Mouse (Mus musculus) MEL (cell line): ENCODE results near the gene 6030458C11Rik. TPM values are rescaled to one million over a fixed set of nuclear protein-coding genes. Genes with fewer than 3 reads are reported as not detected.

Experiments used
- DNase-seq: peaks from one replicate; pipeline ENCODE4 v3.0.0; 2011; ENCODE audit warnings: low read depth, low spot score
- H3K27ac ChIP-seq: 2 replicates; pipeline ENCODE4 v1.5.1; 2012; ENCODE audit warnings: low read depth, mild to moderate bottlenecking, control low read depth, low read length, moderate library complexity; ENCODE audit not compliant: control insufficient read depth
- H3K27me3 ChIP-seq, 2 experiments: fragments of 150-350 bp in 1 of 2; sonication (generic) in 1 of 2; 2 replicates each; pipeline ENCODE4 v1.6.1; 2012; ENCODE audit warnings: low read length in 2 of 2, mild to moderate bottlenecking in 2 of 2, improper control_type of control experiment in 1 of 2, moderate library complexity in 1 of 2; ENCODE audit not compliant: insufficient read depth in 2 of 2, control insufficient read depth in 1 of 2
- H3K36me3 ChIP-seq, 2 experiments: 2 replicates each; pipeline ENCODE4 v1.6.1; 2012 to 2014; ENCODE audit warnings: low read length in 2 of 2, improper control_type of control experiment in 1 of 2, inconsistent platforms in 1 of 2, mild to moderate bottlenecking in 1 of 2; ENCODE audit not compliant: insufficient read depth in 2 of 2, control insufficient read depth in 1 of 2
- H3K4me1 ChIP-seq, 2 experiments: fragments of 150-350 bp in 1 of 2; sonication (generic) in 1 of 2; 2 replicates each; pipeline ENCODE4 v1.6.1; 2012; ENCODE audit warnings: low read length in 2 of 2, improper control_type of control experiment in 1 of 2, mild to moderate bottlenecking in 1 of 2; ENCODE audit not compliant: insufficient read depth in 2 of 2, control insufficient read depth in 1 of 2
- H3K4me3 ChIP-seq, 2 experiments: fragments of 150-350 bp in 1 of 2; sonication (generic) in 1 of 2; 2 replicates each; pipeline ENCODE4 v1.5.1; 2012; ENCODE audit warnings: low read depth in 2 of 2, low read length in 2 of 2, mild to moderate bottlenecking in 2 of 2, moderate library complexity in 2 of 2, control low read depth in 1 of 2, improper control_type of control experiment in 1 of 2; ENCODE audit not compliant: control insufficient read depth in 1 of 2, insufficient read depth in 1 of 2
- H3K79me2 ChIP-seq: 2 replicates; pipeline ENCODE4 v1.6.1; 2012; ENCODE audit warnings: mild to moderate bottlenecking, low read length, moderate library complexity; ENCODE audit not compliant: control insufficient read depth, poor library complexity, insufficient read depth
- H3K9ac ChIP-seq: 2 replicates; pipeline ENCODE4 v1.6.1; 2012; ENCODE audit warnings: low read depth, mild to moderate bottlenecking, control low read depth, low read length, moderate library complexity; ENCODE audit not compliant: control insufficient read depth, poor library complexity, severe bottlenecking
- H3K9me3 ChIP-seq: fragments of 150-350 bp; sonication (generic); replicated peaks from 2 replicates; pipeline ENCODE4 v1.6.1; 2012; ENCODE audit warnings: mild to moderate bottlenecking, low read length, improper control_type of control experiment, moderate library complexity; ENCODE audit not compliant: insufficient read depth
- CHD2 ChIP-seq: IDR thresholded peaks from 2 replicates; pipeline ENCODE4 v1.6.1; 2011; ENCODE audit warnings: low read length, improper control_type of control experiment
- ETS1 ChIP-seq: IDR thresholded peaks from 2 replicates; pipeline ENCODE4 v1.6.1; 2012; ENCODE audit warnings: low read depth, mild to moderate bottlenecking, inconsistent platforms, low read length, improper control_type of control experiment, moderate library complexity
- GATA1 ChIP-seq: IDR thresholded peaks from 2 replicates; pipeline ENCODE4 v1.6.1; 2011; ENCODE audit warnings: low read depth, low read length, improper control_type of control experiment
- MAX ChIP-seq: IDR thresholded peaks from 2 replicates; pipeline ENCODE4 v1.6.1; 2011; ENCODE audit warnings: low read length, improper control_type of control experiment
- MAZ ChIP-seq: IDR thresholded peaks from 2 replicates; pipeline ENCODE4 v1.6.1; 2012; ENCODE audit warnings: low read depth, mild to moderate bottlenecking, inconsistent platforms, low read length, improper control_type of control experiment
- MEF2A ChIP-seq: IDR thresholded peaks from 2 replicates; pipeline ENCODE4 v1.6.1; 2014; ENCODE audit warnings: low read depth, mild to moderate bottlenecking, inconsistent platforms, low read length, improper control_type of control experiment; ENCODE audit not compliant: poor library complexity, insufficient replicate concordance, severe bottlenecking; ENCODE audit errors: extremely low read depth
- NELFE ChIP-seq: IDR thresholded peaks from 2 replicates; pipeline ENCODE4 v1.6.1; 2011; ENCODE audit warnings: low read depth, low read length, improper control_type of control experiment
- RCOR1 ChIP-seq: IDR thresholded peaks from 2 replicates; pipeline ENCODE4 v1.6.1; 2012; ENCODE audit warnings: low read depth, mild to moderate bottlenecking, inconsistent platforms, low read length, improper control_type of control experiment
- SIN3A ChIP-seq: IDR thresholded peaks from 2 replicates; pipeline ENCODE4 v1.6.1; 2012; ENCODE audit warnings: low read length, improper control_type of control experiment, inconsistent platforms
- TCF12 ChIP-seq: IDR thresholded peaks from 2 replicates; pipeline ENCODE4 v1.6.1; 2014; ENCODE audit warnings: low read depth, mild to moderate bottlenecking, inconsistent platforms, low read length, improper control_type of control experiment, moderate library complexity
- UBTF ChIP-seq: IDR thresholded peaks from 2 replicates; pipeline ENCODE4 v1.6.1; 2012; ENCODE audit warnings: low read depth, mild to moderate bottlenecking, inconsistent platforms, low read length, improper control_type of control experiment, moderate library complexity, borderline replicate concordance; ENCODE audit not compliant: insufficient read depth
- polyA plus RNA-seq, 2 experiments: library from polyadenylated mRNA; stranded (reverse) in 1 of 2; unstranded in 1 of 2; fragments of >175 nt in 1 of 2; fragments of >200 nt in 1 of 2; gene quantifications; 2 replicates each; pipeline versions ENCODE4 v1.2.1 to v1.2.4; 2012; ENCODE audit warnings: low replicate concordance in 2 of 2, low read depth in 1 of 2; ENCODE audit not compliant: insufficient read length in 2 of 2, insufficient read depth in 1 of 2, missing spikeins in 1 of 2
- total RNA-seq: library from RNA; depleted of rRNA; stranded (reverse); fragments of 300-350 nt; gene quantifications from 2 replicates; pipeline ENCODE4 v1.2.3, GENCODE M21; 2012; rRNA removed

Gene 6030458C11Rik
- total and polyA plus RNA-seq, 3 experiments, result 21.9 to 25.7 TPM; not detected in 1

DNA sequence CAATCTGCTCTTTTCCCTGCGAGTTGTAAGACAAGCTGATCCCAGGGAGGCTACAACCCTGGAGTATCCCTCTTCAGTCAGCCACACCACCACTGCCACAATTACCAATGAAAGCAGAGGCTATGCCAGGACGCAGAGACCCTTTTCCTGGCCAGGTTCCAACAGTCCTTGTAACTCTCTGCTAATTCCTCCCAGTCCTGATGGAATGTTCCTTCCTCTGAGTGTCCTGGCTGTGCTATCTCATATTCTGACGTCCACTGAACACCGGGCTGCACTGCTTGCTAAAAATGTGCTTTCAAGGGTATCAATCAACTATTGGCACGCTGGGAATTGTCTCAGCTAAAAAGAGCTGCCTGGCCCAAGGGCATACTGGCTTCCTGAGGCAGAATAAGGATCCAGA is 66.0 kb downstream of the 6030458C11Rik start:
- Histone ChIP-seq H3K9me3 (no peaks in the 10 kb centered on the region), H3K79me2 (no peaks in the 10 kb centered on the region), H3K4me1 (peaks cover 5 to 6% of the 10 kb centered on the region in 2 experiments; a peak in 2 of 4 replicates), H3K4me3 (no peak overlapping the region), H3K9ac (no peak overlapping the region), H3K27ac (no peak overlapping the region), H3K27me3 (peaks cover 0 to 5% of the 10 kb centered on the region in 2 experiments; a peak in 2 of 4 replicates)
- no peak for DNase-seq
- TF ChIP-seq MEF2A (no peak), UBTF (no peak), MAZ (no peak), ETS1 (no peak), TCF12 (no peak), RCOR1 (no peak), CHD2 (no peak), SIN3A (no peak), NELFE (no peak), GATA1 (no peak), MAX (no peak)
- TF ChIP-seq, all 39 proteins: peak for 0
- H3K36me3 ChIP-seq, result peaks cover 0 to 2% of the 10 kb centered on the region in 2 experiments; a peak in 1 of 4 replicates

Other genes with a start within 250 kb of the 6030458C11Rik start
- gene Pdzd2, start 84.7 kb downstream of the 6030458C11Rik start, total RNA-seq, result 0.10 and 0.15 TPM in 2 replicates
- under 1 TPM in 1 of 2 experiments, not detected in 1; 0.33 TPM for gene Pdzd2, start 84.7 kb downstream of the 6030458C11Rik start, polyA plus RNA-seq
- gene Drosha, start 166 bp upstream of the 6030458C11Rik start, total RNA-seq, result 42.0 and 43.3 TPM in 2 replicates
- gene Drosha, start 166 bp upstream of the 6030458C11Rik start, polyA plus RNA-seq, result 100 to 1,000 TPM in 1 of 2 experiments, 10 to 100 TPM in 1; 96.9 to 482 TPM